Mouse (Mus musculus): ENCODE results near the gene Lin7c.

DNA sequence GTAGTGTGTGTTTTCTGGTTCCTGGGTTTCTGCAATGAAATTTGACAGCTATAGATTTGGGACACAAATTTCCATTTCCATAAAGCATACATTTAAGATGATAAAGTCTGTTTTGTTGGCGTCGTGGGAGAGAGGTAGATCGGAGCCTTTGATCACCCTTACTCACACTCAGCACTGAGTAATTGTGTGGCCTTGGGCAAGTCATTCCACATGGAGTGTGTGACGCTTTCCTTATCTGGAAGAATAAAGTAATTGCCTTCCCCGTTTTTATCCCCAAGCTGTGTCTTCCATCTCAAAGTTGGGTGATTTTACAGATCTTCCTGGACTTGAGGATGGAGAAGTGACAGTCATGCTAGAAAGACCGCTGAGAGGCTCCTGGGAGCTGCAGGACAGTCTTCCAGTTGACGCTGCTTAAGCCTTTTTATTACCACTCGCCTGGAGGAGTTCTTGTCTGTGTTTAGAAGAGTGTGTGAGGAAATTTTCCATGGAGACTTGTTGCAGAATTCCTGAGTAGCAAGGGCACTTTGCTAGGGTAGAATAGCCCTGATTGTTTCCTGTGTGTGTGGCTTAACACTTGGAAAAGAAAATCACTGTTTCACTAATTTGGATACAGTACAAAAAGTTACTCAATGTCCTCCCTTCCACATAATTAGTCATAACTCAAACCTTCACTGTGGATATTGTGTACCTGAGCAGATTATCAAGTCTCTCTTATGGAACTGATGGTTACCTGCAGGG is 30.8 kb downstream of the Lin7c start:
- TF ChIP-seq CTCF (IDR thresholded peaks at IDR 0.05) = no peak
- no peak for TF ChIP-seq EP300 (IDR thresholded peaks at IDR 0.05; ENCODE audit: insufficient read depth, low read depth, low read length)
- no peak for TF ChIP-seq POLR2A (IDR thresholded peaks at IDR 0.05; ENCODE audit: insufficient read depth, low read depth, low read length)

All from heart, adult 2 months (tissue).